8 mouse cellular contexts compared by ENCODE assay signal in the genomic region with DNA sequence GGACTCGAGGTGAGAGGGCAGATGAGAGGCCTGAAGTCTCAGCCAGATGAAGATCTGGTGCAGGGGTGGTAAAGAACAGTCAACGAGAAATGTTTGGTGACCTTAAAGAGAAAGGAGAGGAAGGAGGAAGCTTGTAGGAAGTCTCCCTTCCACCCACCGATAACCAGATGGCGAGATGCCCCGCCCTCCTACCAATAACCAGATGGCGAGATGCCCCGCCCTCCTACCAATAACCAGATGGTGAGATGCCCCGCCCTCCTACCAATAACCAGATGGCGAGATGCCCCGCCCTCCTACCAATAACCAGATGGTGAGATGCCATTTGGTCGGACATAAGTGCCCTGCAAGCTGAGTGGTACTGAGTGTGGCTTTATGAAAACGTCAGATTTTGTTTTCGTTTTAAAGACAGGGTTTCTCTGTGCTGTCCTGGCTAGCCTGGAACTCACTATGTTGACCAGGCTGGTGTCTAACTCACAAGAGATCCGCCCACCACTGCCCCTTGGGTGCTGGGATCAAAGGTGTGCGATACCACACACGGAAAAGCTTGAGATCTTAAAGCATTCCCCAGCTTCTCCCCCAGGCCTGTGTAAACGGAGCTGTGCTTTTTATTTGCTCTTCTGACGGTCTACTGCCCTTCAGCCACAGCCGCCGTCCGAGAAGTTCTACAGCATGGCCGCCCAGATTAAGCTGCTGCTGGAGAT. TPM values are rescaled to one million over a fixed set of nuclear protein-coding genes. Genes with fewer than 3 reads are reported as not detected.
DNase-seq lines count a peak whose midpoint lies in the region; ATAC-seq lines count a peak whose summit lies in the region.

No protein-coding gene starts in this region.

- ATAC-seq in forebrain, embryonic 14.5 days: no peak
- ATAC-seq in liver, embryonic 15.5 days (ENCODE audit: insufficient read depth): peak; percentile 46
- no peak for ATAC-seq in activated CD4-positive, CD25-positive, alpha-beta regulatory T cell, adult 4 months

- H3K4me3 ChIP-seq in forebrain, embryonic 14.5 days (ENCODE audit: low read depth, low read length): no peak overlapping the region
- H3K4me3 ChIP-seq in liver, embryonic 15.5 days (replicated peaks): peak overlapping the region; percentile 96

- no peaks in the 10 kb centered on the region for H3K27me3 ChIP-seq in forebrain, embryonic 14.5 days (replicated peaks; ENCODE audit: control insufficient read depth, insufficient read depth, low read length)
- peaks cover 6% of the 10 kb centered on the region; the same call in 1 of the 2 replicates for H3K27me3 ChIP-seq in liver, embryonic 15.5 days

- H3K9ac ChIP-seq in forebrain, embryonic 14.5 days (ENCODE audit: low read length): no peak overlapping the region
- H3K9ac ChIP-seq in liver, embryonic 15.5 days: peak overlapping the region; percentile 28; the same call in 1 of the 2 replicates

- 78% methylated on average over 21 of the region's 22 CpGs for WGBS in forebrain, embryonic 14.5 days
- WGBS in liver, embryonic 15.5 days (ENCODE audit: insufficient replicate concordance): 55% methylated on average over 22 of the region's 22 CpGs

- peaks cover 49% of the 10 kb centered on the region for H3K36me3 ChIP-seq in forebrain, embryonic 14.5 days (ENCODE audit: control insufficient read depth, insufficient read depth, low read length)
- H3K36me3 ChIP-seq in liver, embryonic 15.5 days (replicated peaks): peaks cover 50% of the 10 kb centered on the region

- peaks cover 9% of the 10 kb centered on the region for H3K4me1 ChIP-seq in forebrain, embryonic 14.5 days (ENCODE audit: control insufficient read depth, insufficient read depth, low read length)
- H3K4me1 ChIP-seq in liver, embryonic 15.5 days (replicated peaks): peaks cover 38% of the 10 kb centered on the region

- no peaks in the 10 kb centered on the region for H3K9me3 ChIP-seq in forebrain, embryonic 14.5 days (replicated peaks; ENCODE audit: control insufficient read depth, low read length)
- H3K9me3 ChIP-seq in liver, embryonic 15.5 days (replicated peaks): no peaks in the 10 kb centered on the region

- peak overlapping the region; percentile 71; the same call in 1 of the 2 replicates for H3K4me2 ChIP-seq in forebrain, embryonic 14.5 days (ENCODE audit: low read length)
- H3K4me2 ChIP-seq in liver, embryonic 15.5 days: peak overlapping the region; percentile 75

- H3K27ac ChIP-seq in forebrain, embryonic 14.5 days (ENCODE audit: low read depth, low read length): peak overlapping the region; percentile 70; the same call in 1 of the 2 replicates
- peak overlapping the region; percentile 83 for H3K27ac ChIP-seq in liver, embryonic 15.5 days (replicated peaks)

- peak; percentile 15 to 34 for DNase-seq in B cell, adult 2 months
- peak; percentile 51 for DNase-seq in MN1 (ENCODE audit: low spot score)
- DNase-seq in forebrain, embryonic 14.5 days (ENCODE audit: low spot score): peak; percentile 35
- DNase-seq in thymus, postnatal 10 days (ENCODE audit: low spot score in 2 of 2): no peak
- no peak for DNase-seq in layer of hippocampus, adult 9-10 months (ENCODE audit: low spot score)
- no peak for DNase-seq in adrenal gland, adult 2 months

RNA-seq across cellular contexts. Expression of gene Slc39a11, which starts 1.5 kb away (rescaled TPM):
- 29.5 and 32.4 TPM in 2 replicates for polyA plus RNA-seq in forebrain, embryonic 14.5 days (2014; fragmentation: Nextera tagmentation; extraction: Ambion mirVana)
- 12.4 and 14.5 TPM in 2 replicates for polyA plus RNA-seq in liver, embryonic 15.5 days (2015; fragmentation: Nextera tagmentation; extraction: Ambion mirVana)
- 10 to 100 TPM; 12.5 to 17.1 TPM for polyA plus RNA-seq in activated CD4-positive, CD25-positive, alpha-beta regulatory T cell, adult 4 months (2017; shearing (Covaris generic))
- 10 to 100 TPM; 22.9 to 34.4 TPM for total RNA-seq in adrenal gland, adult 2 months (2021)
- polyA plus RNA-seq in adrenal gland, adult 2 months (2012; rRNA removed): 31.5 and 32.1 TPM in 2 replicates

RNA-seq across cellular contexts. Expression of gene Cog1, which starts 2.4 kb away (rescaled TPM):
- 28.8 and 33.9 TPM in 2 replicates for polyA plus RNA-seq in forebrain, embryonic 14.5 days (2014; fragmentation: Nextera tagmentation; extraction: Ambion mirVana)
- 14.9 and 15.0 TPM in 2 replicates for polyA plus RNA-seq in liver, embryonic 15.5 days (2015; fragmentation: Nextera tagmentation; extraction: Ambion mirVana)
- polyA plus RNA-seq in activated CD4-positive, CD25-positive, alpha-beta regulatory T cell, adult 4 months (2017; shearing (Covaris generic)): 10 to 100 TPM; 17.6 to 17.9 TPM
- 10 to 100 TPM; 37.8 to 48.0 TPM for total RNA-seq in adrenal gland, adult 2 months (2021)
- polyA plus RNA-seq in adrenal gland, adult 2 months (2012; rRNA removed): 57.8 and 60.2 TPM in 2 replicates

RNA-seq across cellular contexts. Expression of gene Sstr2, which starts 32.2 kb away (rescaled TPM):
- 71.9 and 75.2 TPM in 2 replicates for polyA plus RNA-seq in forebrain, embryonic 14.5 days (2014; fragmentation: Nextera tagmentation; extraction: Ambion mirVana)
- polyA plus RNA-seq in liver, embryonic 15.5 days (2015; fragmentation: Nextera tagmentation; extraction: Ambion mirVana): 4.9 and 6.0 TPM in 2 replicates
- not detected for polyA plus RNA-seq in activated CD4-positive, CD25-positive, alpha-beta regulatory T cell, adult 4 months (2017; shearing (Covaris generic))
- 1 to 10 TPM; 3.2 to 4.7 TPM for total RNA-seq in adrenal gland, adult 2 months (2021)
- polyA plus RNA-seq in adrenal gland, adult 2 months (2012; rRNA removed): 2.4 and 2.5 TPM in 2 replicates

RNA-seq across cellular contexts. Expression of gene Fam104a, which starts 32.6 kb away (rescaled TPM):
- 53.2 and 53.7 TPM in 2 replicates for polyA plus RNA-seq in forebrain, embryonic 14.5 days (2014; fragmentation: Nextera tagmentation; extraction: Ambion mirVana)
- polyA plus RNA-seq in liver, embryonic 15.5 days (2015; fragmentation: Nextera tagmentation; extraction: Ambion mirVana): 40.6 and 45.1 TPM in 2 replicates
- polyA plus RNA-seq in activated CD4-positive, CD25-positive, alpha-beta regulatory T cell, adult 4 months (2017; shearing (Covaris generic)): 10 to 100 TPM; 16.4 to 18.6 TPM
- total RNA-seq in adrenal gland, adult 2 months (2021): 10 to 100 TPM; 34.4 to 35.9 TPM
- 52.0 and 52.3 TPM in 2 replicates for polyA plus RNA-seq in adrenal gland, adult 2 months (2012; rRNA removed)

RNA-seq across cellular contexts. Expression of gene D11Wsu47e, which starts 32.9 kb away (rescaled TPM):
- 27.0 and 28.4 TPM in 2 replicates for polyA plus RNA-seq in forebrain, embryonic 14.5 days (2014; fragmentation: Nextera tagmentation; extraction: Ambion mirVana)
- 9.2 and 10.8 TPM in 2 replicates for polyA plus RNA-seq in liver, embryonic 15.5 days (2015; fragmentation: Nextera tagmentation; extraction: Ambion mirVana)
- polyA plus RNA-seq in activated CD4-positive, CD25-positive, alpha-beta regulatory T cell, adult 4 months (2017; shearing (Covaris generic)): 1 to 10 TPM; 6.8 to 8.6 TPM
- total RNA-seq in adrenal gland, adult 2 months (2021): 10 to 100 TPM; 13.4 to 17.8 TPM
- 3.2 and 4.0 TPM in 2 replicates for polyA plus RNA-seq in adrenal gland, adult 2 months (2012; rRNA removed)

Comparison
In these comparisons a context has a peak if more than half of its experiments do, and no peak if none do; other contexts are left out.
1. DNase-seq: peak in B cell, adult 2 months (2 of 2), MN1 (single experiment) and forebrain, embryonic 14.5 days (single experiment); none in thymus, postnatal 10 days (0 of 2), layer of hippocampus, adult 9-10 months (single experiment) and adrenal gland, adult 2 months (single experiment).
2. RNA of gene Sstr2, which starts 32.2 kb away (polyA plus RNA-seq): 71.9 to 75.2 TPM in forebrain, embryonic 14.5 days; 4.9 to 6.0 TPM in liver, embryonic 15.5 days, 2.4 to 2.5 TPM in adrenal gland, adult 2 months and not detected in activated CD4-positive, CD25-positive, alpha-beta regulatory T cell, adult 4 months; every median in the first group is over 10 times any median in the second.